Mouse (Mus musculus) megakaryocyte-erythroid progenitor cell, adult 5-6 weeks (primary cell): ENCODE results near the gene Ehmt1. TPM values are rescaled to one million over a fixed set of nuclear protein-coding genes. Genes with fewer than 3 reads are reported as not detected.

ENCODE experiments used
- ATAC-seq: replicated peaks from 2 replicates; pipeline ENCODE4 v1.8.0; 2016; ENCODE audit warnings: mild to moderate bottlenecking, inconsistent platforms; ENCODE audit not compliant: severe bottlenecking, poor library complexity, low FRiP score, low TSS enrichment
- total RNA-seq, 2 experiments: library from RNA; stranded (forward) in 1 of 2; stranded (reverse) in 1 of 2; fragments of 200-1000, 215-1000 nt in 1 of 2; fragments of >200 nt in 1 of 2; fragmentation: Nextera tagmentation in 1 of 2; gene quantifications; 2 replicates each; pipeline ENCODE4 v1.2.3; 2014 to 2017

Ehmt1 gene
- total RNA-seq, 2 experiments from 2014 or later = 62.9 to 81.6 TPM

DNA sequence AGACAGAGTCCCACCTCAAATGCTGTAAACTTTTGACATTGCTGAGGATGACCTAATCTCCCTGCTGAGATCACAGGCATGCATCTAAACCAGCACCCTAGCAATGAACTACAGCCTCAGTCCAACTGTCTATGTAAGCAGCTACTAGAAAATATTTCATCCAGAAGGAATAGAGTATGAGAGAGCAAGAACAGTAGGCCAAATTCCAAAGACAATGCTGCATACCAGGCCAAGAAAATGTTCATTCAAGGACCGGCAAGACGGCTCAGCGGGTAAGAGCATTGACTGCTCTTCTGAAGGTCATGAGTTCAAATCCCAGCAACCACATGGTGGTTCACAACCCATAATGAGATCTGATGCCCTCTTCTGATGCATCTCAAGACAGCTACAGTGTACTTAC is 4.7 kb downstream of the Ehmt1 start:
- no peak for ATAC-seq

DNA sequence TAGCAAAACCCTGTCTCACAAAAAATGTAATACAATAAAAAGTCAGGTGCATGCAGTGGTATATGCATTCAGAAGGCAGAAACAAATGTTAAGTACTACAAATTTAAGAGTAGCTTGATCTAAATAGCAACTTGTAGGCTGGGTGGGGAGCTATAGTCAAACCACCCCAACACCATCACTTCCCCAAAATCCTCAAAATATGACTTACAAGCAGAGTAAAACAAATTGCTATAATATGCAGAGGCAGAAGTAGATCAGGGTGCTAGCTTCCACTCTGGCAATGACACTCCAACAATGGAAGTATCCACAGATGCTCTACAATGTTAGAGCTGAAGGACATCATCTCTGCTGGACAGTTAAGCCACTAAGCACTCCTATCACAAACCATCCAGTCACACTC is 6.8 kb downstream of the Ehmt1 start:
- no peak for ATAC-seq

DNA sequence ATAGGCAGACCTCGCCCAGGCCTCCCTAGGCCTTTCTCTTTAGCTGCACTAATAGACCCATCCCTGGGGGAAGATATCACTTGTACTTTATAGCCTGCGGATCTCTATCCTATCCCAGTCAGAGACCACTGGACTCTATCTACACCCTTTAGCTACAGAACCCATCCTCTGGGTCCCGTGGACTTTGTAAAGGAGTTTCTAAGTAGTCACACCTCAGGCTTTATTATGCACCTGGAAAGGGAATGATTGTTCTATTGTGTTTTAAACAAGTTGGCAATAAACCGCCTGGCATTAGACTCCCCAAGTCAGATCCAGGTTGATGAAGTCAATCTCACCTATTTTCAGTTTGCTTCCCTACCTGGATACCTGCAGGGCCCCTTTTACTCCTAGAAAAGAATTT is 7.2 kb downstream of the Ehmt1 start:
- ATAC-seq = no peak

DNA sequence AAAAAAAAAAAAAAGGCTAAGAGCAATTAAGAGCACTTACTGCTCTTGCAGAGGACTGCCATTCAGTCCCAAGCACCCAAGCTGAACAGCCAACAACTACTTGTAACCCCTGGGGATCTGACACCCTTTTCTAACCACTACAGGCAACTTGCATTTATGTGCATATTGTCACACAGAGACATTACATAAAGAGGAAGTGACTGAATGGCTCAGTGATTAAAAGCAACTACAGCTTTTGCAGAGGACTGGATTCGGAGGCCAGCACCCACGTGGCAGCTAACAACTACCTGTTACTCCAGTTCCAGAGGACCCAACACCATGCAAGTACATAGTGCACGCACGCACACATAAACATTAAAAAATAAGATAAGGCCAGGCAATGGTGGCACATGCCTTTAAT is 8.9 kb downstream of the Ehmt1 start:
- no peak for ATAC-seq

DNA sequence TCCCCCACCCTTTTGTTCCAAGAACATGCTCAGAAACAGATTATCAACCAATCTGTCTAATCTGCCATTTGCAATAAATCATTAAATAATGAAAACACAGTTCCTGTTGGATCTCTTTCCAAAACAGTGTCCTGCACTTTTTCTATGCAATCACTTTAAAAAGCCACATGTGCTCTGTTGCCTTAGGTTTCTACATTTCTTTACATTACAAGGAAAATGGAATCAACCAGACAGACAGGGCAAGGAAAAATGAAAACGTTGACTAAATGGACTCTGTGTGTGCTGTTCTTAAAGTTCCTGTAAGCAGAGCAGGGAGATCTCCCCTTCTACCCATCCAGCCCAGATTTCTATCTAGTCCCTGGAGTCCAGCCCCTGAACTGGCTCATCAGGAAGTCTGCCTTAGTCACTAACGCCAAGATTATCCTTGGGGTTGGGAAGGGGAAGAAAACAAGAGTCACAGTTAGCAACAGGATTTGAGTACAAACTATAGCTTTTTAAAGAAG is 13.7 kb downstream of the Ehmt1 start:
- no peak for ATAC-seq

DNA sequence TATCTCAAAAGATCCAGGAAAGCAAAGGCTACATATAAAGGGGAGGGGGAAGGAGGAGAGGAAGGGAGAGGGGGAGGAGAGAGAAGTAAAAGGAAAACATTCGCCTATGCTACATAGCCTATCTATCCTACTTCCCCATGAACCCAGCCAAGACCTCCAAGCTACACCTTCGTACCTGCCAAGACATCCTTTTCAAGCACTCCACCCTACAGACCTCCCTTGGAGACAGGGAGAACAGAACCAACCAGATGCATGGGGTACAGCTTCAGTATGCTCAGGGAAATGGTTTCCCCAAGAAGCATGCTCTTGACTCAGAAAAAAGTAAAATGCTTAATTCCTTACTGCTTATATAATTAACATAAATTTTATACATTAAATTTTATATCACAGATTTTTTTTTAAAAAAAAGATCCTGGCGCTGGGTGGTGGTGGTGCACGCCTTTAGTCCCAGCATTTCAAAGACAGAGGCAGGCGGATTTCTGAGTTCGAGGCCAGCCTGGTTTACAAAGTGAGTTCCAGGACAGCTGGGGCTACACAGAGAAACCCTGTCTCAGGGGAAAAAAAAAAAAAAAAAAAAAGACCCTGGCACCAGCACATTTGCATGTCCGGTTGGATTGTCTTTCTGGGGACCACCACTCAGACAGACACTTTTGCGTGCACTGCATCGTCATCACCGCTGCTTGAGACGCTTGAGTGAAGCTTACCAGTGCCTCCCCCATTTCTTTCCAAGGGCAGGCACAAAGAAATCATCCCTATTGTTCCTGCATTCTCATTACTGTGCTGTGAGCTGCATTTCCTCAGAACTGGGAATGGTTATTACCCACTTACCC is 14.4 kb downstream of the Ehmt1 start:
- ATAC-seq = no peak

DNA sequence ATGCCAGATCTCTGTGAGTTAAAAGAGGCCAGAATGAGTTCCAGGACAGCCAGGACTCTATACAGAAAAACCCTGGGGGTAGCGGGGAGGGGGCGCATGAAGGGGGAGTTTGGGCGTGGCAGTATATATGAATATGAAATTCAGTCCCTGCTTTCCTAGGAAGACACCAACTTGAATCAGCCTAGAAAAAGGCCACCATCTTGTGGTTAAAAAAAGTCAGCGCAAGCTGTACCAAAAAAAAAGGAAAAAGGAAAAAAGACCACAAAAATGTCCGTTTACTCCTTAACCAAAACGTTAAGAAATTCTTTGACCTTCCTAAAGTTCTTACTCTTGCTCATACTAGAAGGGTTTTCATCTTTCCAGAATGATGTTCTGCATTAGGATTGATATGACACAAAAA is 16.4 kb downstream of the Ehmt1 start:
- ATAC-seq = no peak

DNA sequence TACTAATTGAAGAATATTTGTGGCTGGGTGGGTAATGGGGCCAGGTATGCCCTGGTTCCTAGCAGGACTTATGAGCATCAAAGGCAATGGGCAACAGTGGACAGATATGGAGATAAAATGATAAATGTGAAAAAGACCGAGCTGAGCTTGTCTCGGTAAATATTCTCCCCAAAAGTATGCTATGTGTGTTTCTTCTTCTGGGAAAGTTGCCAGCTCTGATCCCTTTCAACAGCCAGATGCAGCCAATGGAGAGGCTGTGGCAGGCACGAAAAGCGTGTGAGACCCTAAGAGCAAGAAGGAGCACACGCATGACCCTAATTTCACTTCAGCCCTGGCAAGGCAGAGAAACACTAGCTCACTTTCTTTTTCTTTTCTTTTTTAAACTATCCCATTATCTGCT is 18.4 kb downstream of the Ehmt1 start:
- ATAC-seq = no peak

DNA sequence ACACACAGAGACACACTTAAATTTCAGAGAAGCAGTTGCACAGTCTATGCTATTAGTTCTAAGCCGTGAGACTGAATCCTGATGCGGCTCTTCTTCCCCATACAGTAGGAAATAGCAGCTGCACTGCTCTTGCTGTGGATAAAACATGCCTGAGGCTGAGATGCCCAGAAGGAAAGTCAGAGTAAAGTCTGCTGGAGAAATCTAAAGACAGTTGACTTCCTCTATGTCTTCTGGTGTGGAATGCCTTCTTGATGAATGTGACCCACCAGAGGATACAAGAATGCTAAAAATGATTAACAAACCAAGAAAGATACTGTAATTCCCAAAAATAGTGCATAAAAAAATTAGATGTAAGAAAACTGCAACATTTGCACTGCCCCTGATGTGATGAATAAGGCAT is 20.1 kb downstream of the Ehmt1 start:
- no peak for ATAC-seq

DNA sequence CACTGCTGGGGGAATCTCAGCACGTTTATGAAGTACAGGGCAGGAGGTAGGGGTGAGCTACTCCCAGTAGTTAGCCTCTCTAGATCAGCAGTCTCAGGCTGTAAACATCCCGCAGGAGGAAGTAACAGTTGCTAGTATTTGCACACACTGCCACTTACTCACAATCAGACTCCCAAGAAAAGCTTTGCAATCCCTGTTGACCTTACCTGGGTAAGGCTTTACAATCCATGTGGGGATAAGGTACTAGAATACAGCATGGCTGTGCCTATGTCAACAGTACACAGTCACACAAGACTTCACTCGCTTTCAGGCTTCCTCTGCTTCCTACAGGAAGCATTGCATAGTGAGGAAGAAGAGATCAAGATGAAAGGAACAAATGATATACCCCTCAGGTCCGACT is 22.7 kb downstream of the Ehmt1 start:
- no peak for ATAC-seq

DNA sequence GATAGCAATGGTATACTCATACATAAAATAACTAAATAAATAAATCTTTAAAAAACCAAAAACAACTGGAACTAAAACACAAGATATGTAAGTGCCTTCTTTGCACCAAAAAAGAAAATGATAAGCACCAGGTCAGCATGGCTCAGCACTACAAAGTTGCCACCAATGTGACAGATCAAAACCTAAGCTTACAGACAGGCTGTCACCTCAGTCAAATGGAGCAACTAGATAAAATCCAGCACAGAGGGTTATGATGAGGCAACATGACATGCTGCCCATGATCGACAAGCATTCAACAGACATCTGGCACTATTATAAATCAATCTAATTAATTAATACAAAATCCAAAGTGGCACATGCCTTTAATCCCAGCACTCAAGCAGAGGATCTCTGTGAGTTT is 25.2 kb downstream of the Ehmt1 start:
- peak; percentile 67 for ATAC-seq

DNA sequence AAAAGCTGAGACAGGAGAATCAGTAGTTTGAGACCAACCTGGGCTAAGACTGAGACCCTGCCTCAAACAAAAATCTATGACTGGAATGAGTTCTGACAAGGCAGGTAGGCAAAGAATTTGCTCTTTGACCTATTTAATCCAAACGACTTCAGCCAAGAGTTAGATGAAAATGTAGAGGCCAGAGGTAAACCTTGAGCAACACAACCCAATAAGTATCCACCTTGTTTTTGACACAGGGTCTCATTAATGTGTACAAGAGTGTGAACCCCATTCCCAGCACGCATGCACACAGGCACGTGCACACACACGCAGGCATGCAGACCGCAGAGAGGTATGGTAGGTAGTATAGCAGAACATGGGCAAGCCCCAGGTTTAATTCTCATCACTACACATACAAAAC is 27.1 kb downstream of the Ehmt1 start:
- ATAC-seq = no peak

DNA sequence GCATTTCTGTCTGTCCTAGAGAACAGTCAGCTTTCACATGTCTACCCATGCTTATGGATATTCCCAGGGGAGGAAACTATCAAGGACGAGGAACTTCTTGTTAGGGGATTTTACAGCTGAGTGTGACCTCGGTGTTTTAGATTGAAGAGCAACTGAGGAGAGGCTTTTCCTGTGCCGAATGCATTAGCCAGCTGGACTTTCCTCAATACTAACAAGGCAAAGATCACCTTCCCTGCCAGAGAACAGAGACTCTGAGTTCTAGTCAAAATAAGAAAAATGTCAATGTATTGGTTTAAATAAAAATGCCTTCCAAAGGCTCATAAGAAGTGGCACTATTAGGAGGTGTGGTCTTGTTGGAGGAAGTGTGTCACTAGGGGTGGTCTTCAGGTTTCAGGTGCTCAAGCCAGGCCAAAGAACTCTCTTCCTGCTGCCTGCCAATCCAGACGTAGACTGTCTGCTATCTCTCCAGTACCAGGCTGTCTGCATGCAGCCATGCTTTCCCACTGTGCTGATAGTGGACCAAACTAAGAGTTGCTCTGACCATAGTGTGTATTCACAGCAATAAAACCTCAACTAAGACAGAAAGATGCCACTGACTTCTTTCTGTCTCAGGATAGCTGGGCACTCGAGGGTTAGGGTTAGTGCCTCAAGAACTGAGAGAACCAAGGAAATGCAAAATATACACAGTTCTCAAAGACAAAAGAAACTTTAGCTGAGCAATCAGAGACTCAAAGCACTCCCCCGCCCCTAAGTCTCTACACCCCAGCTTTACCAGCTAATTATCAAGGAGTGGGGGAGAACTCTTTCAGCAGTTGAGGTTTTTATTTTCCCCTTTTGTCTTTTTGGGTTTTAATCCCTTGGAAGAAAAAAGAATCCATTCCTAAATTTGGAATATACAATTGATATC is 28.6 kb downstream of the Ehmt1 start:
- ATAC-seq = peak; percentile 92

DNA sequence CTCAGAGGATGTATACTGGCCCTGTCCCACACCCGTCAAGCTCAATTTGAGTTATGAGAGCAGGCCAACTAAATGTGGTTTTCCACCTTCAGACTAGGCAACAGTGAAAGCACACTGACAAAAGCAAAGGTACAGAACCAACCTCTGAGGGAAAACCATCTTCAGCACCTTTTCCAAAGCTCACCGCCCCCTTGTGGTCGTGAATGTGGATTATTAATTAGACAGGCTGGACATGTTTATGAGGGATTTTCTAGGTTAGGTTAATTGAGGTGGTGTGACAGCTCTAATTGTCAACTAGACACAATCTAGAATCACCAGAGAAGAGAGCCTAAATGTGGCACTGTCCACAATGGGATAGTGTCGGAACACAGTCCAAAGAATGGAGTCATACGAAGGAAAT is 30.5 kb downstream of the Ehmt1 start:
- ATAC-seq = peak; percentile 60; the same call in 1 of the 2 replicates

DNA sequence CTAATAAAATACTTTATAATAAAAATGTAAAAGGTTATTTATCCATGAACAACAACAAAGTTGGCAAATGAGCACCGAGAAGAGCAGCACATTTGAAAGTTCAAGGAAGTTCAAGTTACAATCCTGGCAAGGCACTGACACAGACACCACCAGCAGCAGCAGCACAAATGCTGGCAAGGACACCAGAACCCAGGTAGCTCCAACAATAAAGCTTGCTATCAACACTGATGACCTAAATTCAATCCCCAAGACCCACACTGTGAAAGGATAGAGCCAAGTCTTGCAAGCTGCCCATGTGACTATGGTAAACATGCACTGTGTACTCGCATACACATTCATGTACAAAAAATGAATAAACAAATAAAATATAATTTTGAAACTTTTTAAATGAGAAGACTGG is 38.7 kb downstream of the Ehmt1 start:
- ATAC-seq = no peak

DNA sequence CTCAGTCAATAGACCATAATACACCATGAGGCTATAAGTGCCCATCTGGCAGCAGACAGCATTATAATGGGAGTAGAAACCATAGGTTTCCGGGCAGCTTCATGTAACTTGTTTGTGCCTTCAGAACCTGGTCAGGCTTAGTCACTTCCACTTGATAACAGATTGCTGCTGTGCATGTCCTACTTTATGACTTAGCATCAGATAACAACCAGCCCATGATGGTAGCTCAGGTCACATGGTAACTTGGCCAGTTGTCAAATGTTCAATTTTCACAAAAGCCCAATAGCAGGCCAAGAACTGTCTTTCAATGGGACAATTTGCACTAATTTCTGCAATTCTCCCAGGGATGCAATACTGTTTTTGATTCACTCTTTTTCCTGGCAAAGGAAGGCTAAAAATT is 48.5 kb downstream of the Ehmt1 start:
- ATAC-seq = no peak

DNA sequence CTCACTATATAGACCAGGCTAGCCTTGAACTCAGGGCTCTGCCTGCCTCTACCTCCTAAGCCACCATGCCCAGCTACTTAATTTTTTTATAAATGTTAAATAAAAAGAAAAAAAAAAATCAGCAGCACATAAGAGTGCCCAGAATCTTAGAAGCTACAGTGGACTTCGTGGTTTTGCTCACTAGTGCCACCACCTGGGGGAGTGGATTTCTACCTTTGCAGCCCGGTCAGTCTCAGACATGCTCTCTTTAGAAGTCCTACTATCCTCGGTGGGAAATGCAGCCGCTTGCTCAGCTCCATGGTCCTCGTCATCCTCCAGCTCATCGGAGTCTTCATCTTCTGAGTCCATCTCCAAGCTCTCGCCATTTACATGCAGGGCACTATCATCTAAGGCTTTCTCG is 56.4 kb downstream of the Ehmt1 start:
- ATAC-seq = no peak

DNA sequence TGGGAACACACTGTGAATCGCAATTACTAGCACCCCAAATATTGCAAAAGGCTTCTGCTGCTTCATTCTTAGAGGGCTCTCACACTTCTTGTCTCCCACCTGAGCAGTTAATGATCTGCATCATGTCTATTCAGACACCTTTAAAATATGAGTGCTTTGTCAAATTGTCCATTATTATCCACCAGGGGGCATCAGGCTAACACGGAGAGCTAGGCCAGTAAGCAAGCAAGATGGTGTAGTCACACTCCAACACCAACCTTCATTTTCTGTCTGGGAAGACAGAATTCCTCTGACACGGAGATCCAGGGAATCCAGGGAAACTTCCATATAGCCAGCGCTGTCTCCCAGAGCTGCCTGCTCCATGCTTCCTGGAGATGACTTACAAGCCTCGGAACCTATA is 67.0 kb downstream of the Ehmt1 start:
- ATAC-seq = peak; percentile 67; the same call in 1 of the 2 replicates

DNA sequence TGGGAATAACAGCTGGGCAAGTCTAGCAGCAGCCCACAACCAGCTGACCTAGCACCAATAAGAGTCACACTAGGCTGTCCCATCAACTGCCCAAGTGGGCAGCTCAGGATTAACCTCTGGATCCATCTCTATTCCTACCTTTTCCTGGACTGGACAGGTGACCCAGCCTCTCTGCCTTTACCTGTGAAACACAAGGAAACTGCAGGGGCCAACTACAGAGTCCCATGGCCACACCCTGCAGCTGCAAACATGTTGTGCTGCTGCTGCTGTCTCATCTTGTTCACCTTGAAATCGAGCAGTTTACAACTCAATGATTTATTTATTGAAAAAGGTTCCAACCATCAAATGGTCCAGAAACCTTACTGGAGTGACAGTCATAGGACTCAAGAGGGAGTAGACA is 72.9 kb downstream of the Ehmt1 start:
- ATAC-seq = no peak

DNA sequence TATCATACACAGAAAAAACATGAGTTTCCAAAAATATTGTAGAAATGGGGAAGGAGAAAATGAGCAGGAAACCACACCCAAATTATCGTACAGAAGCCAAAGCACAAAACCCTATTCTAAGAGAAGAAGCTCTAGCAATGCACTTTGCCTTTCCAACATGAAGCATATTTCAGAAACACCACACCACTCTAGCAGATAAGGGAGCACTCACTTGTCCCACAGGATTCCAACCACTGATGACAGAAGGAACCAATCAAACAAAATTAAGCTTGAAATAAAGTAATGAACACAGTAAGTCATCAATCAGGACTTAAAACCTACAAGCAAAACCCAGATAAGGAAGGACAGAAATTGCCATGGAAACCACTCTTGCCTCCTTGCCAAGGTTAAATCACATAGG is 74.2 kb downstream of the Ehmt1 start:
- ATAC-seq = no peak

DNA sequence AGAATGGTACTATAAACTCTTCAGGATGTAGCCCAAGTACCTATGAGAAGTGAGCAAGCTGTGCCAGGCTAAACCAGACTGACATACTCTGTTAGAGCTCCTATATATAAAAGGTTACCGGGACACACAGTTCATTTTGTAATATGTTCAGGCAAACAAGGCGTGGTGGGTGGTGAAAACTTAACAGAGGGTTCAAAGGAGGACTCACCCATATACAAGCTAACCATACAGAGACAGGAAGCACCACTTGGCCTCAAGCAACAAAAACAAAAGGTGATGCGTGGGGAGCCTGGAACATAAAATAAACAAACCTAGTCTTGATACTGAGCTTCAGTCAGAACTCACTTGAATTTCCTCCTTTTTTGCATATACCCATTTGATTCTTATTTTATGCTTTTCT is 88.8 kb downstream of the Ehmt1 start:
- ATAC-seq = no peak
